Mouse (Mus musculus): Measurements from ENCODE around the gene Muc13.

Muc13 gene

DNA sequence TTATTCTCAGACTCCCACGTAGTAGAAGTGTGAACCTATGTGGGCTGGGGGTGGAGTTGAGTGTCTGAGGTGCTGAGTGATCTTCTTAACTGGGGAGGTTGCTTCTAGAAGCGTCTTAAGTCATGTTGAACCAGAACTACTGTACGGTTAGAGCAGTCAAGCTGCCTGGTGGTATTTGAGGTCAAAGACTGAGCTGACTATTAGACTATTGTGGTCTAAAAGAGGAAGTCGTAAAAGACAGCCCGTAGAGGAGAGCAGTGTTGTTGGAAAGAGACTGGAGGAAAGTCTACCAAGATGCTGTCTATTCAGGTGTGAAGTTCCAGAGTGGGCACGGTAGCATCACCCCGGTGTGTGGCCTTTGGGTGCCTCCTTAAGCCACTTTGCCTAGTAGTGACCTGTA, 24.0 kb upstream of the Muc13 start:
- DNase-seq (ENCODE audit: low read depth, low spot score) = no peak

GRCm38 (mm10) chr16:33770778-33771454, 22.9 kb upstream of the Muc13 start:
- DNase-seq (ENCODE audit: low read depth, low spot score) = no peak

DNA sequence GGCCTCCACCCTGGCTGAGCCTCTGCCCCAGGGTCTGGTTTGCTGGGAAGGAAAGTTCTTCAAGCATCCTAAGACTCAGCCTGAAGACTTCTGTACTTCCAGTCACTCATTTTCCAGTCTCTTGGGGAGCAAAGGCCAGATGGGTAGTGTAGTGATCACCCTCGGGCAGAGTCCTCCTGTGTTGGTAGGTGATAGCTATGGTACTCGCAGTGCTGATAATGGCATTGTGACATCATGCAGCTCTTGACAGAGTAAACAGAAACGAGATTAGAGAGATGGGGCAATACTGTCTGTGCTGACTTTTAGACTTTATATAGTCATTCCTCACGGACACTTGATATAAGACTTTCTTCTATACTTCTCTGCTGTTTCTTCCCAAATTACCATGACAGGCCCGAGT, 21.0 kb upstream of the Muc13 start:
- no peak for DNase-seq (ENCODE audit: low read depth, low spot score)

- DNase-seq (ENCODE audit: low read depth, low spot score) = no peak
These were observed 18.9 kb upstream of the Muc13 start for GRCm38 (mm10) chr16:33774972-33775371.

GRCm38 (mm10) chr16:33775733-33776335, 18.0 kb upstream of the Muc13 start:
- DNase-seq (ENCODE audit: low read depth, low spot score) = no peak

DNA sequence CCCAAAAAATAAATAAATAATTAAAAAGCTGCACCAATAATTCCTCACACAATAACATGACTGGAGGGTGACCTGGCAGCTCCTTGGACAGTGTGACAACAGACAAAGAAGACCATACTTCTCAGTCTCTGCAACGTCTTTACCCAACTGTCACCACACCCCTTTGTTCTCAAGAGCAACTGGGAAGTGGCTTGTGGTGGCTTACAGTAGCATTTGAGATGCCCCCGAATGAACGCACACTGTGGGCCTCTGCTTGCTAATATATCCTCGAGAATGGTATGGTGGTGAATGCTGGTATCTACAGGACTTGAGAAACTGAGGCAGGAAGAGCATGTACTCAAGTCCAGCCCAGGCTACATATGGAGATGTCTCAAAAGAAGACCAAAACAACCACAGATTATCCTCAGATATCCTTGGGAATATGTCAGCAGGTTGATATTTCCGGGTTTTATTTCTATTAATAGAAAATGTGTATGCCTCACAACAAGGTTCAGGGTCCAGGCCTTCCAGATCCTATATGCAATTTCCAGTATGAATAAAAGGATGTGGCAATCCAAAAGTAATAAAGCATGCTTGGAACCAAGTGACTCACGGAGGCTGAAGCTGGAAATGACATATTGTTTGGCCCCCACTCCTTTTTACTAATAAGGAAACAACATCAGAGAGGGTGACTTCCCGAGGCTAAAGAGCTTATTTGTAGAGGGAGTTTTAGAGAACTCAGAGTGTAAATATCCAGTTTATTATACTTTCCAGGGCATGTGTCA, 16.9 kb upstream of the Muc13 start:
- no peak for DNase-seq (ENCODE audit: low read depth, low spot score)

GRCm38 (mm10) chr16:33777607-33778006, 16.2 kb upstream of the Muc13 start:
- no peak for DNase-seq (ENCODE audit: low read depth, low spot score)

DNA sequence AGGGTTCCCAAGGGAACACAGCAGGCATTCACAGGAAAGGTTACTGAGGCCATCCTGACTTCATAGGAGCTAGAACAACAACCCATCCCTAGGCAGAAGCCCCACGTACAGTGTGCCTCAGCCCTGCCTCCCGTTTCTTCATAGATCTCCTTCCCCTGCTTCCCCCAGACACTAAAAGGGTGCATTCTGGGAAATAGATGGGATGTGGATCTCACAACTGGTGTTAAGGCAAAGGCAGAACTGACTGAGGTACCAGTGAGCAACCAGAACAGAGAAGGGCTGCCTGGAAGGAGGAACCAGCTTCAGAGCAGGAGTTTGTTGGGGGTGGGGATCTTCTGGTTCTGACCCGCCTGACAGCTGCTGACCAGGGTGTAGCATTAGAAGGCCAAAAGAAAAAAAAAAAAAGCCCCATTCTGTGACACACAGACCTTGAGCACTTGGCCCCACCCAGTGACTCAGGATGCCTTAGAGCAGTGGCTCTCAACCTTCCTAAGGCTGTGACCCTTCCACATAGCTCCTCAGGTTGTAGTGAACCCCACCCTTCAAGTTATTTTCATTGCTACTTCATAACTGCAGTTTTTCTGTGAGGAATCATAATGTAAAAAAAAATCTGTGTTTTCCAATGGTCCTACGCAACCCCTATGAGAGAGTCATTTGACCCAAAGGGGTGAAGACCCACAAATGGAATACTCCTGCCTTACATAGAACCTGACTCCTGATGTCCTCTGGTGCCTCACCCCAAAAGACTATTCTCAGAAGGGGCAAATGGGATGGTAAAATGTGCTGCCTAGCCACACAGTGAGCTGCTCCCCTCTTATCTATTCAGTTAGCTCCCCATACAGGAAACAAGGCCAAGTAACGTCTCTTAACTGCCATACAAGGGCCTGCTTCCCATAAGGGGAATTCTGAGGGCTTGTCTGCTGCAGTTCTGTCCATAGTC, 11.8 kb upstream of the Muc13 start:
- DNase-seq (ENCODE audit: low read depth, low spot score) = no peak

DNA sequence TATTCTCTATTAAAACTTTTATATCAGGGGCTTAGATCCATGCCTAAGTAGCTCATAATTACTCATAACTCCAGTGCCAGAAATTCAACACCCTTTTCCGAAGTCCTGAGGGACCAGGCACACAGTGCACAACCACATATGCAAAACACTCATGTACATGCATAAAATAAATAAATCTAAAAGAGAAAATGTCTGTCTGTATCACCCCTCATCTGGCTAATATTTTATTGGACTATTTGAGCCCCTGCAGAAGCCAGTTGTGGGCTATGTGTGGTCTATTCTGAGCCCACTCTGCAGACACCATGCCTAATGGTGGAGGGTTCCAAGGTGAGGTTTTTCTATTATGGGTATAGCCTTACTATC, 11.1 kb upstream of the Muc13 start:
- DNase-seq (ENCODE audit: low read depth, low spot score) = no peak

- no peak for DNase-seq (ENCODE audit: low read depth, low spot score)
These were observed 9.3 kb upstream of the Muc13 start for GRCm38 (mm10) chr16:33784547-33784946.

GRCm38 (mm10) chr16:33785092-33785704, 8.6 kb upstream of the Muc13 start:
- no peak for DNase-seq (ENCODE audit: low read depth, low spot score)

DNA sequence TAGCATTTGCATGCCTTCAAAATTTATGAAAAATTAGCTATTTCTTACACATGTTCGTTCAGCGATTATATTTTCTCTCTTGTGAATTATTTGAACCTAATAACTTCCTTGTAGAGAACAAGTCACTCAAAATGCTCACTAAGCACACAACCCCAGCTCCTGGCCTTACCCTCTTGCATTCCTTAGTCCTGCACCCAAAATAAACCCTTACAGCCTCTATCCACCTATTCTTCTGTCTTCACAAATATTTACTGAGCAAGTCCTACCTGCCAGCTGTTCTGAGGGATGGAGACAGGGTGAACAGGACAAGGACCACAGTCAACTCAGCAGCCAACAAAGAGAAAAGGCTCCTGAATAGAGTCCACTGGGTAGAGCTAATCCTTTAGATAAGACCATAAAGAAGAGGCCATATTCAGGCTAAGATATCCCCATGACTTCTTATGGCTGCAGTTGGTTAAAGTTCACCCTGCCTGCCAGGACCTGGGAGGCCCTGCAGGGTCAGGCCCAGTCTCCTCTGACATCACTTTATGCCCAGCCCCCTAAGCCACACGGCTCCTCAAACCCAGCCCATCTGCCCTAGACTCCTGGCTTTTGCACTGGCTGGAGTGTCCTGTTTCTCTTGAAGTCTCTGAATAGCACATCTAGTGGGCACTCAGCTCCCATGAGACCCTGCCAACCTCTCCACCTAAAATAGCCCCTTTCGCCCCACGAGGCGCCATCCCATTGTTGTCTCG, 7.0 kb upstream of the Muc13 start:
- no peak for DNase-seq (ENCODE audit: low read depth, low spot score)

GRCm38 (mm10) chr16:33795106-33795505, 1.3 kb downstream of the Muc13 start:
- DNase-seq (ENCODE audit: low read depth, low spot score) = no peak

GRCm38 (mm10) chr16:33795887-33796286, 2.0 kb downstream of the Muc13 start:
- DNase-seq (ENCODE audit: low read depth, low spot score) = no peak

DNA sequence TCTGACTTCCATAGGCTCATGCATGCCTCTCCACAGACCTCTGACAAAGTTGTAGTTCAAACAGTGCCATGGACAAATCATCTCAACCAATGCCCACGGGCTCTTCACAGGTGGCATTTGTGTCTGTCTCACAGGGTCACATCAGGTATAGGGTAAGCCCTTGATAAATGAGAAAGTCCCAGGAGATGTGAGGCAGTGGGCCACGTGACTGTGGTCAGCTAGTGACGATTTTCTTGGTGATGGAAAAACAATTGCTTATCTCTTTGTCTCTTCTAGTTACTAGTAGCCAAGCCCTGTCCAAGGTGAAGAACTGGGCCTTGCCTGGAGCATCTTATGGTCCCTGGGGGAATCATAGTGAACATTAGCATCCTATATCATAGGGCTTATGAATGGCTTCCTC, 2.9 kb downstream of the Muc13 start:
- no peak for DNase-seq (ENCODE audit: low read depth, low spot score)

- peak; percentile 4 for DNase-seq (ENCODE audit: low read depth, low spot score)
These were observed 4.0 kb downstream of the Muc13 start for GRCm38 (mm10) chr16:33797860-33798259.

DNA sequence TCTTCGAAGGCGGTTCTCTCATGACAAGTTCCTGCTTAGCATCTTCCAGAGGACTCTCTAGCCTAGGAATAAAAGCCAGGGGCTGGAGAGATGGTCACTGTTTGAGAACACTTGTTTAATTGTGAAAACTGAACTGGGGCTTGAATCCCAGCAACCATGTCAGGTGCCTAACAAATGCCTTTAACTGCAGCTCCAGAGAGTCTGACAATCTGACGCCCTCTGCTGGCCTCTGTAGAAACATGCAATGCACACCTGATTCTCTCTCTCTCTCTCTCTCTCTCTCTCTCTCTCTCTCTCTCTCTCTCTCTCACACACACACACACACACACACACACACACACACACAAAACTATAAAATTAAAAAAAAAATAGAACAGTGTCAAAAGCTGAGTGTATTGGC, 16.2 kb downstream of the Muc13 start:
- no peak for DNase-seq (ENCODE audit: low read depth, low spot score)

DNA sequence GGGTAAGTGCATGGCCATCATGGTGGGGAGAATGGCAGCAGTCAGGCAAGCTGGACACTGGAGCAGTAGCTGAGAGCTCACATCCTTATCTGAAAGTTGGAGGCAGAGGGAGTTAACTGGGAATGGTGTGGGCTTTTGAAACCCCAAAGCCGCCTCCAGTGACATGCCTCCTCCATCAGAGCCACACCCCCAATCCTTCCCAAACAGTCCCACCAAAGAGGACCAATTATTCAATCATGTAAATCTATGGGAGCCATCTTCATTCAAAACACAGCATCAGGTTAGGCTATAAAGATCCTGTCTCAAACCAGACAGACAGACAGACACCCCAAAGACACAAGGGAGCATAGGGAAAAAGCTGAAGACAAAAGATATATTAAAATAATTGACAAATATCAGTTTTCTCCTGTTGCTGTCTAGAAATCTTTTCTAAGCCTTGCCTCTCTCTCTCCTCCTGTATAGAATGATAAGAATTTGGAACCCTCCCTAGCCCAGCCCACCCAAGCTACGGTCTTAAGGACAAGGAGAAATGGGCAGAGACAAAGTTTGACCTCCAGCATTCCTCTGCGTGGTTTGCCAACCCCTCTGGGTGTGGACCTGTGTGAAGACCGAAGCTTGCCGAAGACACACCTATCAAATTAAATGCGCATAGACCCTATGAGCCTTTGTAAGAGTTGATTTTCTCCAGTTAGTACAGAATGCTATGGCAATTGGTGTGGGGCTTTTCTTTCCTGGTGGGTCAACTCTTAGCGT, 24.8 kb downstream of the Muc13 start:
- no peak for DNase-seq (ENCODE audit: low read depth, low spot score)

DNA sequence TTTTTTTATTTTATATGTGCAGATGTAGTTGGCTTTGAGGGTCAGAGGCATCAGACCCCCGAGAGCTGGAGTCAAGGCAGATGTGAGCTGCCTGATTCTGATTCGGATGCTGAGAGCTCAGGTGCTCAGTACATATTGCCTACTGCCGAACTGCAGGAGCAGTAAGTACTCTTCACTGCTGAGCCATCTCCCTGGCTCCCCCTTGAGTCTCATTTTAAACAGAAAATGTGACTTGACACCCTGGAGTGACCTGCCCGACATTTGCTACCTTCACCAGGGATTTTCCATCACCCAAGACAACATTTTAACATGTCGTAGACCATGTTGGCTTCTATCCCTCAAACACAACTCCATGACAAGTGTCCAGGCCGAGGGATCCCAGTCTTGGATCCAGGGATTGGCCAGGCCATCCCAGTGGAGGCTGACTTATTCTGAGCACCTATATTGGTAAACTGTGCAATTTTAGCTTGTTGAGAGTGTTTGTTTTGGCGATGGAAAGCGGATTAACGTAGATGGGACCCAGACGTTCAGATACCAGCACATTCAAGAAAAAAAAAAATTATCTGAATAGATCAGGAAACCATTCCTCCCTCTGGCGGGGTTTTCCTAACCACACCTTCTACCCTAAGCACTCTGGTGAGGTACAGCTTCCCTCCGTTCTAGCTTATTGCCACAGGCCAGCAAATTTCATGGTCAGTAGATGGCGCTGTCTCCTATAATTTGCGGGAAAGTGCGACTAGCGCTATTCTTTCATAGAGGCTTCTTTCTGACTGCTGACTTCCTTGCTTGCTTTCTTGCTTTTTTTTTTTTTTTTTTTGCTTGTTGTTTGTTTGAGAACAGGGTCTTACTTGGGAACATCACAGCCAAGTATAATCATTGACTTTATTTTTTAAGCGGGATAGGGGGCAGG, 26.7 kb downstream of the Muc13 start:
- peak; percentile 67 for DNase-seq (ENCODE audit: low read depth, low spot score)

Measured in brain, embryonic 18.5 days (tissue).